Mouse (Mus musculus) Patski (cell line): ENCODE measurements at regions not wholly inside any gene's neighbourhood (a gene's known extent, or its start where the extent isn't known, plus 50 kb on each side); places are given as distances from the start of the nearest gene placed in this dataset.

Source experiments
- ATAC-seq: fragments of 100-300 bp; one replicate; pipeline ENCODE4 v1.8.0; 2021
- CTCF ChIA-PET: fragments of 350-600 bp; sonication (Branson Sonifier 250); formaldehyde crosslinking; loops from one replicate; lab custom pipeline; 2022; ENCODE audit warnings: inconsistent platforms; lab: Charles Lee
- POLR2A ChIA-PET: fragments of 350-600 bp; sonication (Branson Sonifier 250); formaldehyde crosslinking; loops from one replicate; lab custom pipeline; 2022; ENCODE audit warnings: antibody characterized with exemption, inconsistent platforms; lab: Charles Lee
- DNase-seq: peaks from one replicate; pipeline ENCODE4 v3.0.0-alpha.2; 2011; ENCODE audit warnings: low read depth, low spot score
- H3K27me3 ChIP-seq: fragments of 371-371 bp; one replicate; pipeline ENCODE4 v1.5.1; 2021
- CTCF ChIP-seq: fragments of 100-300 bp; IDR thresholded peaks from one replicate; pipeline ENCODE4 v1.5.1; 2021
- in situ Hi-C: fragments of 300-500 bp; cut with MboI; formaldehyde crosslinking; loops from 3 replicates; pipeline ENCODE4 v1.11.1; 2018; ENCODE audit warnings: low pct_unique_long_range_greater_than_20kb, mixed read lengths

GRCm38 (mm10) chr1:144318289-144318688 is 69.2 kb upstream of the Rgs1 start:
- in situ Hi-C loops, result no loop called here
- no peak for ATAC-seq
- ChIA-PET POLR2A (interaction anchor here (0.6 kb wide), 1 partner anchor 12 kb away, joined by 3 read pairs; no protein-coding TSS in a partner anchor), CTCF (interaction anchor here (1.0 kb wide), 1 partner anchor 12 kb away, joined by 5 read pairs; no protein-coding TSS in a partner anchor)
- DNase-seq, result no peak
- no peak for TF ChIP-seq CTCF
- no peaks in the 10 kb centered on the region for H3K27me3 ChIP-seq

GRCm38 (mm10) chr1:144317560-144317959 is 68.5 kb upstream of the Rgs1 start:
- DNase-seq, result no peak
- H3K27me3 ChIP-seq, result no peaks in the 10 kb centered on the region
- ChIA-PET CTCF (interaction anchor here (1.0 kb wide), 1 partner anchor 12 kb away, joined by 5 read pairs; no protein-coding TSS in a partner anchor), POLR2A (interaction anchor here (0.6 kb wide), 1 partner anchor 12 kb away, joined by 3 read pairs; no protein-coding TSS in a partner anchor)
- TF ChIP-seq CTCF, result no peak
- in situ Hi-C loops, result no loop called here
- no peak for ATAC-seq

- DNase-seq (peak; percentile 50), ATAC-seq (peak; percentile 90)
- CTCF ChIA-PET, result interaction anchor here (0.7 to 1.7 kb wide), 4 partner anchors 13 to 90 kb away, joined by 3 to 5 read pairs (median 3); no protein-coding TSS in a partner anchor
- in situ Hi-C loops, result no loop called here
- POLR2A ChIA-PET, result no interaction called here
- no peak for TF ChIP-seq CTCF
- no peaks in the 10 kb centered on the region for H3K27me3 ChIP-seq
These were observed 67.2 kb upstream of the Rgs1 start for GRCm38 (mm10) chr1:144316251-144316650.

- ChIA-PET POLR2A (no interaction called here), CTCF (no interaction called here)
- ATAC-seq, result no peak
- in situ Hi-C loops, result no loop called here
- no peak for TF ChIP-seq CTCF
- H3K27me3 ChIP-seq, result no peaks in the 10 kb centered on the region
- no peak for DNase-seq
These were observed 65.3 kb upstream of the Rgs1 start for GRCm38 (mm10) chr1:144314382-144314781.

GRCm38 (mm10) chr1:144313318-144313717 is 64.3 kb upstream of the Rgs1 start:
- POLR2A ChIA-PET, result interaction anchor here (0.7 kb wide), 1 partner anchor 310 kb away, joined by 3 read pairs; no protein-coding TSS in a partner anchor
- CTCF ChIA-PET, result no interaction called here
- H3K27me3 ChIP-seq, result no peaks in the 10 kb centered on the region
- ATAC-seq, result no peak
- in situ Hi-C loops, result no loop called here
- no peak for TF ChIP-seq CTCF
- no peak for DNase-seq

GRCm38 (mm10) chr1:144309901-144310300 is 60.9 kb upstream of the Rgs1 start:
- ATAC-seq (no peak), DNase-seq (no peak)
- ChIA-PET POLR2A (no interaction called here), CTCF (interaction anchor here (2.5 kb wide), 1 partner anchor 10 kb away, joined by 8 read pairs; no protein-coding TSS in a partner anchor)
- H3K27me3 ChIP-seq, result no peaks in the 10 kb centered on the region
- TF ChIP-seq CTCF, result no peak
- in situ Hi-C loops, result no loop called here

GRCm38 (mm10) chr1:144308313-144308712 is 59.3 kb upstream of the Rgs1 start:
- ATAC-seq (no peak), DNase-seq (no peak)
- in situ Hi-C loops, result no loop called here
- no peaks in the 10 kb centered on the region for H3K27me3 ChIP-seq
- POLR2A ChIA-PET, result no interaction called here
- CTCF ChIA-PET, result no interaction called here
- no peak for TF ChIP-seq CTCF

GRCm38 (mm10) chr1:144307854-144308285 is 58.8 kb upstream of the Rgs1 start:
- H3K27me3 ChIP-seq, result no peaks in the 10 kb centered on the region
- CTCF ChIA-PET, result no interaction called here
- POLR2A ChIA-PET, result no interaction called here
- DNase-seq (no peak), ATAC-seq (no peak)
- in situ Hi-C loops, result no loop called here
- no peak for TF ChIP-seq CTCF

GRCm38 (mm10) chr1:144307017-144307853 is 58.2 kb upstream of the Rgs1 start:
- DNase-seq, result no peak

GRCm38 (mm10) chr1:144306284-144306683 is 57.2 kb upstream of the Rgs1 start:
- DNase-seq (peak; percentile 37), ATAC-seq (peak; percentile 99)
- in situ Hi-C loops, result no loop called here
- POLR2A ChIA-PET, result no interaction called here
- H3K27me3 ChIP-seq, result no peaks in the 10 kb centered on the region
- CTCF ChIA-PET, result no interaction called here
- no peak for TF ChIP-seq CTCF

More at GRCm38 (mm10) chr1:144307017-144307853, 58.2 kb upstream of the Rgs1 start:
- ATAC-seq, result no peak
- TF ChIP-seq CTCF, result no peak
- ChIA-PET CTCF (no interaction called here), POLR2A (no interaction called here)
- H3K27me3 ChIP-seq, result no peaks in the 10 kb centered on the region
- in situ Hi-C loops, result no loop called here

GRCm38 (mm10) chr1:144300670-144301069 is 51.6 kb upstream of the Rgs1 start:
- ATAC-seq, result no peak
- H3K27me3 ChIP-seq, result no peaks in the 10 kb centered on the region
- in situ Hi-C loops, result no loop called here
- TF ChIP-seq CTCF, result no peak
- DNase-seq, result no peak
- ChIA-PET POLR2A (interaction anchor here (0.8 kb wide), 1 partner anchor 39 kb away, joined by 9 read pairs; no protein-coding TSS in a partner anchor), CTCF (interaction anchor here (1.4 to 2.4 kb wide), 2 partner anchors 10 to 43 kb away, joined by 4 to 8 read pairs; no protein-coding TSS in a partner anchor)
